Mouse (Mus musculus): ENCODE measurements around the gene Pla2g4f.

The Pla2g4f gene

GRCm38 (mm10) chr2:120279961-120280360 is 34.0 kb downstream of the Pla2g4f start:
- DNase-seq: peak; percentile 74 to 78

- no peak for DNase-seq
Observed at GRCm38 (mm10) chr2:120276951-120277350, 37.0 kb downstream of the Pla2g4f start.

GRCm38 (mm10) chr2:120268635-120269034 is 45.3 kb downstream of the Pla2g4f start:
- DNase-seq: no peak

GRCm38 (mm10) chr2:120265523-120265922 is 48.4 kb downstream of the Pla2g4f start:
- DNase-seq: peak in 1 of 2 experiments; percentile 33

GRCm38 (mm10) chr2:120264858-120265257 is 49.1 kb downstream of the Pla2g4f start:
- DNase-seq: no peak

GRCm38 (mm10) chr2:120262876-120263275 is 51.1 kb downstream of the Pla2g4f start:
- DNase-seq: peak in 1 of 2 experiments; percentile 24

- DNase-seq: no peak
Observed at GRCm38 (mm10) chr2:120261346-120261745, 52.6 kb downstream of the Pla2g4f start.

GRCm38 (mm10) chr2:120256259-120256658 is 57.7 kb downstream of the Pla2g4f start:
- DNase-seq: no peak

- no peak for DNase-seq
Observed at GRCm38 (mm10) chr2:120252644-120253043, 61.3 kb downstream of the Pla2g4f start.

Data from cerebellum, adult 18-20 months (tissue).